Mouse (Mus musculus) thymus, postnatal 25 days (tissue): ENCODE results near the gene Sgsh.

Experiments
- DNase-seq: peaks from one replicate; pipeline ENCODE4 v3.0.0; 2022

The Sgsh gene

GRCm38 (mm10) chr11:119306762-119307657 is 48.3 kb downstream of the Sgsh start:
- no peak for DNase-seq

GRCm38 (mm10) chr11:119304904-119305712 is 50.2 kb downstream of the Sgsh start:
- peak; percentile 49 for DNase-seq

GRCm38 (mm10) chr11:119300986-119301385 is 54.4 kb downstream of the Sgsh start:
- no peak for DNase-seq

- no peak for DNase-seq
Observed at GRCm38 (mm10) chr11:119300246-119300935, 54.9 kb downstream of the Sgsh start.

- DNase-seq = peak; percentile 97
Observed at GRCm38 (mm10) chr11:119299391-119300245, 55.7 kb downstream of the Sgsh start, which contains the start of gene Eif4a3. Gene Eif4a3, minus strand, starts transcription at chr11:119300089.

GRCm38 (mm10) chr11:119298917-119299316 is 56.4 kb downstream of the Sgsh start:
- DNase-seq = no peak

- DNase-seq = peak; percentile 30
Observed at GRCm38 (mm10) chr11:119297996-119298395, 57.3 kb downstream of the Sgsh start.
